Mouse (Mus musculus): ENCODE data around the gene Gm2000. TPM values are rescaled to one million over a fixed set of nuclear protein-coding genes. Genes with fewer than 3 reads are reported as not detected.
A peak's percentile ranks its signal among the peaks of the same experiment; 100 is the strongest.

Gm2000 gene
- total RNA-seq, 1 experiment, result 385 TPM

- in situ Hi-C loops (cut with MboI; ENCODE audit: low sequenced_read_pairs in 2 of 2, unreplicated experiment in 2 of 2), result no loop called here
- no peak for DNase-seq (ENCODE audit: low read depth, low spot score)
- Histone ChIP-seq H3K27ac (ENCODE audit: insufficient read depth, low read depth, low read length, poor library complexity, severe bottlenecking) (no peak overlapping the region), H3K4me1 (ENCODE audit: control insufficient read depth in 2 of 2, insufficient read depth in 2 of 2, low read length in 2 of 2, poor library complexity in 1 of 2) (no peaks in the 10 kb centered on the region), H3K9ac (ENCODE audit: insufficient read depth, low read depth, low read length, poor library complexity, severe bottlenecking) (no peak overlapping the region), H3K4me3 (ENCODE audit: insufficient read depth in 1 of 2, low read depth in 1 of 2, low read length in 2 of 2, poor library complexity in 1 of 2, severe bottlenecking in 1 of 2) (no peak overlapping the region), H3K36me3 (ENCODE audit: control insufficient read depth, insufficient read depth, low read length, poor library complexity, severe bottlenecking) (no peaks in the 10 kb centered on the region), H3K9me3 (ENCODE audit: control insufficient read depth, insufficient read depth, low read depth, low read length) (no peaks in the 10 kb centered on the region)
- TF ChIP-seq HCFC1 (IDR thresholded peaks at IDR 0.05; ENCODE audit: borderline replicate concordance, insufficient read depth, low read length) (no peak), ZC3H11A (IDR thresholded peaks at IDR 0.05; ENCODE audit: borderline replicate concordance, low read depth, low read length) (no peak), CHD2 (IDR thresholded peaks at IDR 0.05; ENCODE audit: low read depth, low read length) (no peak), MAFK (IDR thresholded peaks at IDR 0.05; ENCODE audit: insufficient read depth, low read depth, low read length) (no peak), ZNF384 (IDR thresholded peaks at IDR 0.05; ENCODE audit: low read depth, low read length) (no peak)
Measured at GRCm38 (mm10) chr1:156349031-156349430, 16.8 kb upstream of the Gm2000 start.

- TF ChIP-seq ZC3H11A (IDR thresholded peaks at IDR 0.05; ENCODE audit: borderline replicate concordance, low read depth, low read length) (no peak), HCFC1 (IDR thresholded peaks at IDR 0.05; ENCODE audit: borderline replicate concordance, insufficient read depth, low read length) (no peak), MAFK (IDR thresholded peaks at IDR 0.05; ENCODE audit: insufficient read depth, low read depth, low read length) (no peak), CHD2 (IDR thresholded peaks at IDR 0.05; ENCODE audit: low read depth, low read length) (no peak), ZNF384 (IDR thresholded peaks at IDR 0.05; ENCODE audit: low read depth, low read length) (no peak)
- in situ Hi-C loops (cut with MboI; ENCODE audit: low sequenced_read_pairs in 2 of 2, unreplicated experiment in 2 of 2), result no loop called here
- H3K27ac ChIP-seq (ENCODE audit: insufficient read depth, low read depth, low read length, poor library complexity, severe bottlenecking), result no peak overlapping the region
Measured at GRCm38 (mm10) chr1:156350441-156350840, 15.4 kb upstream of the Gm2000 start.

DNA sequence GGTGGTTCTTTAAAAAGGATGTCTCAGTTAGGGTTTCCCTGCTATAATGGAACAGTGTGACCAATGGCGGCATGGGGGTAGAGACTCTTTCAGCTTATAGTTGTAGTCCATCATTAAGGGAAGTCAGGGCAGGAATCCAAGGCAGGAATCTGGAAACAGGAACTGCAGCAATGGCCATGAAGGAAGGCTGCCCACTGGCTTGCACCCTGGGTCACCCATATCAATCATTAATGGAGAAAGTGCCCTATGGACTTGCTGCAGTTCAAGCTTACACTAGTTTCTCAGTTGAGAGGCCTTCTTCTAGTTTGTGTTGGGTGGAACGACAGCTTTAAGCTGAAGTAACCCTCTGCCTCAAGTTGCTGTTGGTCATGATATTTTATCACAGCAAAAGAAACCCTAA, 13.4 kb upstream of the Gm2000 start:
- H3K4me1 ChIP-seq (ENCODE audit: control insufficient read depth in 2 of 2, insufficient read depth in 2 of 2, low read length in 2 of 2, poor library complexity in 1 of 2), result no peaks in the 10 kb centered on the region
- TF ChIP-seq CHD2 (IDR thresholded peaks at IDR 0.05; ENCODE audit: low read depth, low read length) (no peak), MAFK (IDR thresholded peaks at IDR 0.05; ENCODE audit: insufficient read depth, low read depth, low read length) (no peak), ZC3H11A (IDR thresholded peaks at IDR 0.05; ENCODE audit: borderline replicate concordance, low read depth, low read length) (no peak), ZNF384 (IDR thresholded peaks at IDR 0.05; ENCODE audit: low read depth, low read length) (no peak), HCFC1 (IDR thresholded peaks at IDR 0.05; ENCODE audit: borderline replicate concordance, insufficient read depth, low read length) (no peak)
- in situ Hi-C loops (cut with MboI; ENCODE audit: low sequenced_read_pairs in 2 of 2, unreplicated experiment in 2 of 2), result no loop called here
- no peak overlapping the region for H3K4me3 ChIP-seq (ENCODE audit: insufficient read depth in 1 of 2, low read depth in 1 of 2, low read length in 2 of 2, poor library complexity in 1 of 2, severe bottlenecking in 1 of 2)
- H3K9me3 ChIP-seq (ENCODE audit: control insufficient read depth, insufficient read depth, low read depth, low read length), result no peaks in the 10 kb centered on the region
- no peak overlapping the region for H3K9ac ChIP-seq (ENCODE audit: insufficient read depth, low read depth, low read length, poor library complexity, severe bottlenecking)
- H3K27ac ChIP-seq (ENCODE audit: insufficient read depth, low read depth, low read length, poor library complexity, severe bottlenecking), result no peak overlapping the region
- no peaks in the 10 kb centered on the region for H3K36me3 ChIP-seq (ENCODE audit: control insufficient read depth, insufficient read depth, low read length, poor library complexity, severe bottlenecking)
- no peak for DNase-seq (ENCODE audit: low read depth, low spot score)

More at GRCm38 (mm10) chr1:156350441-156350840, 15.4 kb upstream of the Gm2000 start:
- no peaks in the 10 kb centered on the region for H3K4me1 ChIP-seq (ENCODE audit: control insufficient read depth in 2 of 2, insufficient read depth in 2 of 2, low read length in 2 of 2, poor library complexity in 1 of 2)
- H3K4me3 ChIP-seq (ENCODE audit: insufficient read depth in 1 of 2, low read depth in 1 of 2, low read length in 2 of 2, poor library complexity in 1 of 2, severe bottlenecking in 1 of 2), result no peak overlapping the region
- no peaks in the 10 kb centered on the region for H3K36me3 ChIP-seq (ENCODE audit: control insufficient read depth, insufficient read depth, low read length, poor library complexity, severe bottlenecking)
- H3K9ac ChIP-seq (ENCODE audit: insufficient read depth, low read depth, low read length, poor library complexity, severe bottlenecking), result no peak overlapping the region
- no peaks in the 10 kb centered on the region for H3K9me3 ChIP-seq (ENCODE audit: control insufficient read depth, insufficient read depth, low read depth, low read length)
- DNase-seq (ENCODE audit: low read depth, low spot score), result no peak

GRCm38 (mm10) chr1:156381217-156381616, 15.4 kb downstream of the Gm2000 start:
- TF ChIP-seq HCFC1 (IDR thresholded peaks at IDR 0.05; ENCODE audit: borderline replicate concordance, insufficient read depth, low read length) (no peak), ZNF384 (IDR thresholded peaks at IDR 0.05; ENCODE audit: low read depth, low read length) (no peak), CHD2 (IDR thresholded peaks at IDR 0.05; ENCODE audit: low read depth, low read length) (no peak), ZC3H11A (IDR thresholded peaks at IDR 0.05; ENCODE audit: borderline replicate concordance, low read depth, low read length) (peak; percentile 46; the same call in 1 of the 2 replicates)
- in situ Hi-C loops (cut with MboI; ENCODE audit: low sequenced_read_pairs in 2 of 2, unreplicated experiment in 2 of 2), result no loop called here
- peak; percentile 16 for DNase-seq (ENCODE audit: low read depth, low spot score)
- no peaks in the 10 kb centered on the region for H3K9me3 ChIP-seq (ENCODE audit: control insufficient read depth, insufficient read depth, low read depth, low read length)
- no peak overlapping the region for H3K4me3 ChIP-seq (ENCODE audit: insufficient read depth in 1 of 2, low read depth in 1 of 2, low read length in 2 of 2, poor library complexity in 1 of 2, severe bottlenecking in 1 of 2)
- H3K4me1 ChIP-seq (ENCODE audit: control insufficient read depth in 2 of 2, insufficient read depth in 2 of 2, low read length in 2 of 2, poor library complexity in 1 of 2), result no peaks in the 10 kb centered on the region
- H3K27ac ChIP-seq (ENCODE audit: insufficient read depth, low read depth, low read length, poor library complexity, severe bottlenecking), result no peak overlapping the region
- H3K9ac ChIP-seq (ENCODE audit: insufficient read depth, low read depth, low read length, poor library complexity, severe bottlenecking), result no peak overlapping the region
- H3K36me3 ChIP-seq (ENCODE audit: control insufficient read depth, insufficient read depth, low read length, poor library complexity, severe bottlenecking), result no peaks in the 10 kb centered on the region

- in situ Hi-C loops (cut with MboI; ENCODE audit: low sequenced_read_pairs in 2 of 2, unreplicated experiment in 2 of 2), result no loop called here
- TF ChIP-seq ZC3H11A (IDR thresholded peaks at IDR 0.05; ENCODE audit: borderline replicate concordance, low read depth, low read length) (no peak), MAFK (IDR thresholded peaks at IDR 0.05; ENCODE audit: insufficient read depth, low read depth, low read length) (no peak), CHD2 (IDR thresholded peaks at IDR 0.05; ENCODE audit: low read depth, low read length) (no peak), ZNF384 (IDR thresholded peaks at IDR 0.05; ENCODE audit: low read depth, low read length) (no peak), HCFC1 (IDR thresholded peaks at IDR 0.05; ENCODE audit: borderline replicate concordance, insufficient read depth, low read length) (no peak)
Measured at GRCm38 (mm10) chr1:156386232-156386631, 20.4 kb downstream of the Gm2000 start.

More at GRCm38 (mm10) chr1:156386232-156386631, 20.4 kb downstream of the Gm2000 start:
- H3K27ac ChIP-seq (ENCODE audit: insufficient read depth, low read depth, low read length, poor library complexity, severe bottlenecking), result no peak overlapping the region
- no peak for DNase-seq (ENCODE audit: low read depth, low spot score)
- no peaks in the 10 kb centered on the region for H3K36me3 ChIP-seq (ENCODE audit: control insufficient read depth, insufficient read depth, low read length, poor library complexity, severe bottlenecking)
- no peak overlapping the region for H3K9ac ChIP-seq (ENCODE audit: insufficient read depth, low read depth, low read length, poor library complexity, severe bottlenecking)
- no peaks in the 10 kb centered on the region for H3K9me3 ChIP-seq (ENCODE audit: control insufficient read depth, insufficient read depth, low read depth, low read length)
- no peaks in the 10 kb centered on the region for H3K4me1 ChIP-seq (ENCODE audit: control insufficient read depth in 2 of 2, insufficient read depth in 2 of 2, low read length in 2 of 2, poor library complexity in 1 of 2)
- no peak overlapping the region for H3K4me3 ChIP-seq (ENCODE audit: insufficient read depth in 1 of 2, low read depth in 1 of 2, low read length in 2 of 2, poor library complexity in 1 of 2, severe bottlenecking in 1 of 2)

Data from ES-E14 (cell line).